Mouse (Mus musculus) brain, adult 2 months (tissue): ENCODE results near the gene Capn11.

Experiments used
- DNase-seq: peaks from one replicate; pipeline ENCODE4 v3.0.0; 2011; ENCODE audit warnings: low read depth, low spot score

Gene Capn11

GRCm38 (mm10) chr17:45582715-45583355 is 76.3 kb downstream of the Capn11 start:
- peak; percentile 64 for DNase-seq

- no peak for DNase-seq
Measured at GRCm38 (mm10) chr17:45582188-45582587, 76.9 kb downstream of the Capn11 start.

GRCm38 (mm10) chr17:45581567-45581983 is 77.5 kb downstream of the Capn11 start:
- peak; percentile 90 for DNase-seq

GRCm38 (mm10) chr17:45580958-45581477 is 78.1 kb downstream of the Capn11 start:
- no peak for DNase-seq
